ENCODE assay signal across 10 mouse cellular contexts in the genomic region with DNA sequence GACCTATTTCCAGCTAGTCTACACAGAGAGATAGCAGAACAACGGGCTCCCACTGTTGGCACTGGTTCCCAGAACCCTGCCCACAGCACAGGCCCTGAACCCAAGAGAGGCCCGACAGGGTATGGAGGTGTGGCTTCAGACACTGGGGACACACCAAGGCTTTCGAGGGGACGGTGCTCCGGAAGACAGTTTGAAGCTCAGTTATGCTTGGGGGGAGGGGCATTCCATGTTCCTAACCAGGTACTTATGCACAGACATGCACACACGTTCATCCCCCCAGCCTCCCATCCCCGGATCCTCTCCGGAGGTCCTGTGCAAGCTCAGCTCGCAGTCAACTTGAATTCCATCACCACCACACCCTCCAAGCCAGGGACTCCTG. TPM values are rescaled to one million over a fixed set of nuclear protein-coding genes. Genes with fewer than 3 reads are reported as not detected.
DNase-seq lines count a peak whose midpoint lies in the region; ATAC-seq and TF ChIP-seq lines count a peak whose summit lies in the region.
"Had no signal": no experiment of that assay in that cellular context is flagged by ENCODE, and none has a peak within 500 bp of the region (broad histone marks: within the 10 kb centered on the region; RNA-seq: fewer than 3 reads in every experiment).

No protein-coding gene starts in this region.

- H3K9me3 ChIP-seq in neural tube, embryonic 11.5 days (ENCODE audit: control insufficient read depth, low read length) = no peaks in the 10 kb centered on the region
- H3K9me3 ChIP-seq in forebrain, postnatal 0 days (ENCODE audit: low read length) = no peaks in the 10 kb centered on the region
- no peaks in the 10 kb centered on the region for H3K9me3 ChIP-seq in midbrain, embryonic 16.5 days (replicated peaks; ENCODE audit: control insufficient read depth, low read length, poor library complexity, severe bottlenecking)

- peaks cover 61% of the 10 kb centered on the region for H3K4me1 ChIP-seq in neural tube, embryonic 11.5 days (ENCODE audit: control insufficient read depth, insufficient read depth, low read length)
- peaks cover 30% of the 10 kb centered on the region for H3K4me1 ChIP-seq in forebrain, postnatal 0 days (ENCODE audit: insufficient read depth)
- peaks cover 64% of the 10 kb centered on the region for H3K4me1 ChIP-seq in midbrain, embryonic 16.5 days (ENCODE audit: control insufficient read depth, insufficient read depth, low read length)

- no peaks in the 10 kb centered on the region for H3K27me3 ChIP-seq in neural tube, embryonic 11.5 days (ENCODE audit: control insufficient read depth, insufficient read depth, low read length)
- no peaks in the 10 kb centered on the region for H3K27me3 ChIP-seq in forebrain, postnatal 0 days (ENCODE audit: insufficient read depth, low read length)
- no peaks in the 10 kb centered on the region for H3K27me3 ChIP-seq in midbrain, embryonic 16.5 days (ENCODE audit: control insufficient read depth, insufficient read depth, low read depth, low read length)

- TF ChIP-seq CTCF in forebrain, postnatal 0 days (IDR thresholded peaks at IDR 0.05; ENCODE audit: low read depth) = no peak
- no peak for TF ChIP-seq CTCF in gastrocnemius, adult 2 months (IDR thresholded peaks at IDR 0.05)

- H3K9ac ChIP-seq in neural tube, embryonic 11.5 days (ENCODE audit: low read length) = no peak overlapping the region
- H3K9ac ChIP-seq in forebrain, postnatal 0 days = no peak overlapping the region
- H3K9ac ChIP-seq in midbrain, embryonic 16.5 days (ENCODE audit: low read depth, low read length) = peak overlapping the region; percentile 4; the same call in 1 of the 2 replicates
- H3K9ac ChIP-seq: liver, embryonic 14.5 days had no signal

- DNase-seq in neural tube, embryonic 11.5 days (ENCODE audit: low spot score) = no peak
- no peak for DNase-seq in neural tube, embryonic 10.5 days (ENCODE audit: extremely low spot score, low spot score)
- no peak for DNase-seq in forebrain, postnatal 0 days
- peak; percentile 71 to 80 for DNase-seq in thymus, postnatal 36 days
- DNase-seq in frontal cortex, postnatal 14 days (ENCODE audit: low spot score in 2 of 2) = no peak
- no peak for DNase-seq in gastrocnemius, adult 2 months
- no peak for DNase-seq in kidney, postnatal 10 days
- DNase-seq: kidney, adult 9 months had no signal

- intact Hi-C loops in gastrocnemius, adult 2 months (cut with DNase I) = no loop called here

- 0 out of 2 replicates have a peak overlapping the region, but pooled peaks have one; percentile 8 for H3K4me3 ChIP-seq in neural tube, embryonic 11.5 days (ENCODE audit: low read depth, low read length)
- no peak overlapping the region for H3K4me3 ChIP-seq in forebrain, postnatal 0 days (ENCODE audit: low read depth, low read length)
- no peak overlapping the region for H3K4me3 ChIP-seq in midbrain, embryonic 16.5 days (ENCODE audit: low read depth, low read length)
- H3K4me3 ChIP-seq in gastrocnemius, adult 2 months = no peak overlapping the region

- no peaks in the 10 kb centered on the region for H3K36me3 ChIP-seq in neural tube, embryonic 11.5 days (ENCODE audit: control insufficient read depth, insufficient read depth, low read length)
- no peaks in the 10 kb centered on the region; the same call in 1 of the 2 replicates for H3K36me3 ChIP-seq in forebrain, postnatal 0 days (ENCODE audit: insufficient read depth)
- H3K36me3 ChIP-seq in midbrain, embryonic 16.5 days (ENCODE audit: control insufficient read depth, insufficient read depth, low read length) = no peaks in the 10 kb centered on the region

- whole genome bisulfite sequencing in neural tube, embryonic 11.5 days = 59% methylated on average over 9 of the region's 9 CpGs
- WGBS in forebrain, postnatal 0 days = 43% methylated on average over 9 of the region's 9 CpGs
- 30% methylated on average over 9 of the region's 9 CpGs for WGBS in midbrain, embryonic 16.5 days

- H3K27ac ChIP-seq in neural tube, embryonic 11.5 days (ENCODE audit: low read depth, low read length) = peak overlapping the region; percentile 61
- H3K27ac ChIP-seq in forebrain, postnatal 0 days (ENCODE audit: low read depth, low read length) = no peak overlapping the region
- peak overlapping the region; percentile 8 for H3K27ac ChIP-seq in midbrain, embryonic 16.5 days (ENCODE audit: low read length)
- H3K27ac ChIP-seq in gastrocnemius, adult 2 months = no peak overlapping the region
- H3K27ac ChIP-seq: liver, embryonic 14.5 days had no signal

- ATAC-seq in neural tube, embryonic 11.5 days (ENCODE audit: insufficient read depth, low FRiP score, low TSS enrichment) = no peak
- no peak for ATAC-seq in forebrain, postnatal 0 days
- ATAC-seq in midbrain, embryonic 16.5 days = no peak

- H3K4me2 ChIP-seq in neural tube, embryonic 11.5 days (ENCODE audit: low read depth) = peak overlapping the region; percentile 77
- 0 out of 2 replicates have a peak overlapping the region, but pooled peaks have one; percentile 10 for H3K4me2 ChIP-seq in forebrain, postnatal 0 days (ENCODE audit: low read depth)
- peak overlapping the region; percentile 80 for H3K4me2 ChIP-seq in midbrain, embryonic 16.5 days (ENCODE audit: low read length)

RNA-seq across cellular contexts. Expression of a gene that starts 4.8 kb away (rescaled TPM):
- polyA plus RNA-seq in neural tube, embryonic 11.5 days (2014; fragmentation: Nextera tagmentation; extraction: Ambion mirVana) = 228 and 261 TPM in 2 replicates
- total RNA-seq in forebrain, postnatal 0 days (2014; rRNA removed) = 113 and 132 TPM in 2 replicates
- 95.2 and 123 TPM in 2 replicates for polyA plus RNA-seq in forebrain, postnatal 0 days (2015; fragmentation: Nextera tagmentation; extraction: Ambion mirVana)
- 125 and 139 TPM in 2 replicates for polyA plus RNA-seq in midbrain, embryonic 16.5 days (2015; fragmentation: Nextera tagmentation; extraction: Ambion mirVana)
- 1 to 10 TPM; 3.4 to 6.1 TPM for total RNA-seq in gastrocnemius, adult 2 months (2021)

Comparison
In these comparisons a context has a peak if more than half of its experiments do, and no peak if none do; other contexts are left out.
1. DNase-seq: peak in thymus, postnatal 36 days (2 of 2); none in neural tube, embryonic 11.5 days (single experiment), neural tube, embryonic 10.5 days (single experiment), forebrain, postnatal 0 days (single experiment), frontal cortex, postnatal 14 days (0 of 2), gastrocnemius, adult 2 months (single experiment) and kidney, postnatal 10 days (single experiment).
2. H3K27ac ChIP-seq: peak in neural tube, embryonic 11.5 days (single experiment) and midbrain, embryonic 16.5 days (single experiment); none in forebrain, postnatal 0 days (single experiment) and gastrocnemius, adult 2 months (single experiment).
3. H3K4me2 ChIP-seq: peak in every context shown above with its lines; median percentile 80 in midbrain, embryonic 16.5 days; 77 in neural tube, embryonic 11.5 days; 10 in forebrain, postnatal 0 days.